Mouse (Mus musculus): ENCODE data around the gene Ank2.

- TF ChIP-seq CTCF (IDR thresholded peaks at IDR 0.05; ENCODE audit: extremely low read depth, insufficient read length, insufficient replicate concordance, low read depth, low read length), result no peak
- TF ChIP-seq POLR2A (IDR thresholded peaks at IDR 0.05; ENCODE audit: low read depth, low read length), result no peak
Observed at GRCm38 (mm10) chr3:127416950-127417349, 82.2 kb downstream of the Ank2 start.

All from small intestine, adult 2 months (tissue).